Mouse (Mus musculus): Measurements from ENCODE around the gene Gm20662. TPM values are rescaled to one million over a fixed set of nuclear protein-coding genes. Genes with fewer than 3 reads are reported as not detected.
A peak's percentile ranks its signal among the peaks of the same experiment; 100 is the strongest.

The Gm20662 gene
- total RNA-seq (2015; ENCODE audit: low replicate concordance) (not detected in 2 replicates), total RNA-seq (2017; ENCODE audit: low replicate concordance) (not detected in 2 replicates)

- ATAC-seq (replicated peaks; ENCODE audit: low FRiP score, poor library complexity, severe bottlenecking) = no peak
Observed at GRCm38 (mm10) chr9:107996049-107996448, at the start of gene Gm20662. TSS of gene Gm20662 (plus strand) at chr9:107996349.

- 0 out of 2 replicates have a peak, but pooled peaks have one; percentile 38 for ATAC-seq (replicated peaks; ENCODE audit: low FRiP score, poor library complexity, severe bottlenecking)
Observed at GRCm38 (mm10) chr9:107947241-107948194, 48.6 kb upstream of the Gm20662 start.

GRCm38 (mm10) chr9:107949184-107949921 lies 46.8 kb upstream of the Gm20662 start:
- ATAC-seq (replicated peaks; ENCODE audit: low FRiP score, poor library complexity, severe bottlenecking) = no peak

DNA sequence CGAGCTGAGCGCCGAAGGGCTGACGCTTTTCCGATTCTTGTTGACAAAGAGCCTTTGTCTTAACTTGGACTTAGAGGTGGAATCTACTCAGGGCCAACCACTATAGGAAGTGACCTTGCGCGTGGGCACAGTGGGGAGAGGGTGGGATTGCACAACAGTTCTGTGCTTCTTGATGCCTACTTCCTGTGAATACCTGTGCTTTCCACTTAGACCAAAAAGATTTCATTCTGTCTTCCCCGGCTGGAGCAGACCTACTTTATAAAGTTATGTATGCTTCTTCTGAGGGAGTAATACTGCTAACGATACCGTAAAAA lies 46.3 kb upstream of the Gm20662 start, which contains the start of gene Traip:
Gene Traip (plus strand): TSS at position 215 of the 314 bp plus-strand sequence.
- ATAC-seq (replicated peaks; ENCODE audit: low FRiP score, poor library complexity, severe bottlenecking) = no peak

DNA sequence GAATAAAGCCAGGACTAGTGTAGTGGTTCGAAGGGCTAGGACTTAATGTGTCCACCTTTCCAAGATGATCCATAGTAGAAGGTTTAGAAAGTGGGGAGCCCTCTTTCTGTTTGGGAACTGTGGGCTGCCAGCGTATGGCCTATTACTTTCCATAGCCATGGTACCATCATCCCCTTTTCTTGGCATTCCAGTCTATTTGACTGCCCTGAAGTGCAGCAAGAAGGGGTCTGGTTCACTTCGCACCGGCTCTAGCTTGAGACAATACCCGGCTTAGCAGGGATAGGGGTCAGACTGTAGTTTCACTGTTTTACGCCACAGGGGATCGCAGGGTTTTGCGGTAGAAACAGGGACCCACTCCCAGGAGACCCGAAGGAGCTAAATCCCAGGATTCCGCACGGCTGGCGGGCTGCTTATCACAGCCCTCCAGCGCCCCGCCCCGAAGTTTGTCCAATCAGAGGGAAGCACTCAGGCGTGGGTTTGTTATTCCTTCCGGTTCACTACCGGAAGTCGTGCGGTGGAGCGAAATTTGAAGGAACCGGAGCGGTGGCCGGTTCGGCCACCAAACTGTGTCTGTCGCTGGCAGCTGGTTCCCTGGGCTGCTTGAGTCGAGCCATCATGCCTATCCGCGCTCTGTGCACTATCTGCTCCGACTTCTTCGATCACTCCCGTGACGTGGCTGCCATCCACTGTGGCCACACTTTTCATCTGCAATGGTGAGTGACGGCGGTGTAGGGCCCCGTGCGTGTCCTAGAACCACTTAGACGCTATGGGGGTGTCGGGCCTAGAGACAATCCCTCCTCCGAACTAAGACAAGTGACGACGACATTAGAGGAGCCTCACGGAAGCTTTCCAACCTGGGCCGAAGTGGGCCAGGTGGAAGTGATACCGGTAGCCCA lies 45.4 kb upstream of the Gm20662 start:
- ATAC-seq (replicated peaks; ENCODE audit: low FRiP score, poor library complexity, severe bottlenecking) = peak; percentile 97

DNA sequence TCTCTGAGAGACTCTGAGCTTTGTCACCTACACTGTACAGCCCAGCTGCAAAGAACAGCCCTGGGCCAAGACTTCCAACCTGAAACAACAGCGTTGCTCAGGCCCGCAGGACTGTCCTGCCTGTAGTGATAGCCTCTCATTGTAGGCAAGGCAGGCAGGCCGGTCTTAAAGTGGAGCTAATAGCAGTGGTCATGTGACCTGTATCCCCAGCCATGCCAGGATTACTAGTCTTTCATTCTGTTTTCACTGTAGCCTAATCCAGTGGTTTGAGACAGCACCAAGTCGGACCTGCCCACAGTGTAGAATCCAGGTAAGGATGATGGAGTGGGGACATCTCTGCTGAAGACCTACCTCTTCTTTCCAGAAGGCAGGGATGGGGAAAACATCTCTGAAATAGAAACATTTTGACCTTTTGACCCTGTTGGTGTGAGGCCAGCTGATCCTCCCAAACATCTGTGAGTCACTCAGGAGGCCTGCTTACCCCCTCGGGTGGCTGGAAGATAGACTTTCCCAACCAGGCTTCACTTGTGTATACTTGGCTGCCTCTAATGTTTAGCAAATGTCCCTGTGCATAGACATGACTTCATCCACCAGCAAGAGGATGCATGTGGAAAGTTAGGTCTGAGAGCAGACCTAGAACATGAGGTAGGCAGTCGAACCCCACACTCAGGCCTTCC lies 40.4 kb upstream of the Gm20662 start:
- ATAC-seq (replicated peaks; ENCODE audit: low FRiP score, poor library complexity, severe bottlenecking) = no peak

DNA sequence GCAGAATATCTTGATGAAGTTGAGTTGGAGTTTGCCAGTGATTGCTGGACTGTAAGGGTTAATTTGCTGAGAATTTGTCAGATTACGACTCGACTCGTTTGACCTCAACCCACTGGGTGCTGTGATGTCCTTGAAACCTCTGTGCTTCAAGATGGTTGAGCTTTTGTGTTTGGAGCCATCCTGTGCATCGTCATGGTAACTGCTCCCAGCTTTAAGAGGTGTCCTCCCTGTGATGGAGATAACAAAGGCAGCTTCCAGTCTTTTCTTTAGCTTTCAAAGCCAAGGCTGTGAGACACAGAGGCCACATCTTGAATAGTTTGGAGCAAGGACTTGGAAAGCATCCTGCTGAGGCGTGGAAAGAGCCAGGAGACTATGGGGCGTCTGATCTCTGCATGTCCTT lies 39.0 kb upstream of the Gm20662 start:
- ATAC-seq (replicated peaks; ENCODE audit: low FRiP score, poor library complexity, severe bottlenecking) = no peak

DNA sequence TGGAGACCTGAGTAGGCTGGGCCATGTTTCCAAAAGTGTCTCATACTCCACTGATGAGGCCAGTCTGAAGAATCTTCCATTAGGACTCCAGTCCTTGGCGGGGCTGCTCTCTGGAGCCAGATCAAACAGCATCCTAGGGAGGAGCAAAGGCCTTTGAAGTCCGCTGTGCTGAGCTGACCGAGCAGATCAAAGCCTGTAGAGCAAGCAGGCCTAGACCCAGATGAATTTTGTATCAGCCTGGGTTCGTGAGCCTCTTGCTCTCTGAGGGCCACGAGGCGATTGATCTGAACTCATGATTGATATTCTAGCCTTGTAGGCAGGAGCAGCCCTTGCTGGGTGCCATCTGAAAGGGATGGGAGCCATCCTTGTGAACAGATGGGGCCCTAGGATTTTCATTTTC lies 36.3 kb upstream of the Gm20662 start:
- ATAC-seq (replicated peaks; ENCODE audit: low FRiP score, poor library complexity, severe bottlenecking) = no peak

GRCm38 (mm10) chr9:107960928-107961327 lies 35.2 kb upstream of the Gm20662 start:
- no peak for ATAC-seq (replicated peaks; ENCODE audit: low FRiP score, poor library complexity, severe bottlenecking)

DNA sequence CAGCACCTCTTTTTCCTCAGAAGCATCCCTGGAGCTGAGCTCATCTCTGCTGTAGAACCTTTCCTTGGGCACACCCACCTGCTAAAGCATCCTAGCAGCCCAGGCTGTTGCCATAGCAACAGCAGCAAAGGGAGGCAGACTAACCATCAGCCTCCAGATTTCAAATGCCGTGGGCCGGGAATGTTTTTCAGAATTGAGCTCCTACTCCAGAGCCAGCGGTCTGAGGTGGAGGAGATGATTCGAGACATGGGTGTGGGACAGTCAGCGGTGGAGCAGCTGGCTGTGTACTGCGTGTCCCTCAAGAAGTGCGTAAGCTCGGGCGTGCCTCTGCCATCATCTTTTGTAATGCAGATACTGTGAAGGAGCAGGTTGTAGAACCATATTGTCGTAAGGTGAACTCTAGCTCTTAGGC lies 34.8 kb upstream of the Gm20662 start:
- no peak for ATAC-seq (replicated peaks; ENCODE audit: low FRiP score, poor library complexity, severe bottlenecking)

DNA sequence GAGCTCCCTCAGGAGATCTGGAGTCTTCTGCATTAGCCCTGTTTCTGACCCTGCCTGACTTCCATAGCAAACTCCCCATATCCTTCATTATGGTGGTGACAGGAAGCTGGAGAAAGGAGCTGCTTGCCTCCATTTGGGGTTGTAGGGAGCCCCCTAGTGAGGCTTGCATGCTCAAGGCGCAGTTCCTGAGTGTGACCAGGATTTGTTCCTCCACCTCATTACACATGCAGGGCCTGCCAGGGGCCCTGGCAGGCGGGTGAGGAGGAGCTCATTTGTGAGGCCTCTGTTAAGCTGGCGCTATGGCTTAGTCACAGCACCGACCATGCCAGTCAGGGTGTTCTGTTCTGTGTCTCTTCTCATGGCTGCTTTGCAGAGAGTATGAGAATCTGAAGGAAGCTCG lies 34.3 kb upstream of the Gm20662 start:
- ATAC-seq (replicated peaks; ENCODE audit: low FRiP score, poor library complexity, severe bottlenecking) = no peak

GRCm38 (mm10) chr9:107962916-107963315 lies 33.2 kb upstream of the Gm20662 start:
- no peak for ATAC-seq (replicated peaks; ENCODE audit: low FRiP score, poor library complexity, severe bottlenecking)

GRCm38 (mm10) chr9:107963700-107964099 lies 32.4 kb upstream of the Gm20662 start:
- peak; percentile 81 for ATAC-seq (replicated peaks; ENCODE audit: low FRiP score, poor library complexity, severe bottlenecking)

GRCm38 (mm10) chr9:107964681-107965080 lies 31.5 kb upstream of the Gm20662 start:
- ATAC-seq (replicated peaks; ENCODE audit: low FRiP score, poor library complexity, severe bottlenecking) = no peak

DNA sequence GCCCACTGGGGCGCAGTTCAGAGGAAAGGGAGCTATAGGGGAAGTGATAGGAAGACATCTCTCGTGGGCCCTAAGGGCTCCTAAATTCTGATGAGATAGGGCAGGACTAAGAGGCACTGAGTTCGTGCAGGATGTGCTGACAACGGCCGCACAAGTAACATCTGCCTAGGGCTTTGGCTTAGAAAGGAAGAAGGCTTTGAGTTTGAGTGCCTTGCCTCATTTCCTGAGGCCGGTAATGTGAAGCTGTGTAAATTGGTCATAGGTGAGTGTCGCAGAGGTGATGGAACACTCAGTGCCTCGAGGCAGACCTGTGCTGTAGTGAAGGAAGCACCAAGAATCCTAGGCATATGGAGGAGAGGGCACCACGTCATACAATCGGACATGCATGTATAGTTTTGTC lies 29.5 kb upstream of the Gm20662 start:
- no peak for ATAC-seq (replicated peaks; ENCODE audit: low FRiP score, poor library complexity, severe bottlenecking)

- ATAC-seq (replicated peaks; ENCODE audit: low FRiP score, poor library complexity, severe bottlenecking) = no peak
Observed at GRCm38 (mm10) chr9:107967437-107967836, 28.7 kb upstream of the Gm20662 start.

DNA sequence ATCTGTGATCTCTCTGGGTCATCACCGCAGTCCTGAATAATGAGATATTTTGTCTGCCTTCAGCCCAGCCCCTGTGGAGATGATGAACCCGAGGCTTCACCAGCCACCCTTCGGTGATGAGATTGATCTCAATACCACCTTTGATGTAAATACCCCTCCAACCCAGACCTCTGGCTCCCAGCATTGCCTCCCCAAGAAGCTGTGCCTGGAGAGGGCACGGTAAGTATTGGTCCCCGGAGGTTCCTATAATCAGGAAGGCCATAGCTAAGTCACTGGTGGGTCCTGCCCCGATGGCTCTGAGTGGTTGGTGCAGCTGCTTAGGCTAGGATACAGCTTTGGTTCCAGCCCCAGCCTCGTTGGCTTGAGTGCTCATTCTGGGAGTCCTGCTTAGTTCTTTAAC lies 27.6 kb upstream of the Gm20662 start:
- no peak for ATAC-seq (replicated peaks; ENCODE audit: low FRiP score, poor library complexity, severe bottlenecking)

GRCm38 (mm10) chr9:107970311-107970710 lies 25.8 kb upstream of the Gm20662 start:
- ATAC-seq (replicated peaks; ENCODE audit: low FRiP score, poor library complexity, severe bottlenecking) = no peak
